Mouse (Mus musculus) frontal cortex, postnatal 14 days (tissue): ENCODE measurements around the gene Shank2.
A peak's percentile ranks its signal among the peaks of the same experiment; 100 is the strongest.

Experiments
- DNase-seq, 2 experiments: peaks; one replicate each; pipeline ENCODE4 v3.0.0; 2022; ENCODE audit warnings: low spot score in 2 of 2

The Shank2 gene

GRCm38 (mm10) chr7:144228683-144229082 is 227.0 kb downstream of the Shank2 start:
- no peak for DNase-seq

- no peak for DNase-seq
These were observed 227.7 kb downstream of the Shank2 start for GRCm38 (mm10) chr7:144229421-144229820.

DNA sequence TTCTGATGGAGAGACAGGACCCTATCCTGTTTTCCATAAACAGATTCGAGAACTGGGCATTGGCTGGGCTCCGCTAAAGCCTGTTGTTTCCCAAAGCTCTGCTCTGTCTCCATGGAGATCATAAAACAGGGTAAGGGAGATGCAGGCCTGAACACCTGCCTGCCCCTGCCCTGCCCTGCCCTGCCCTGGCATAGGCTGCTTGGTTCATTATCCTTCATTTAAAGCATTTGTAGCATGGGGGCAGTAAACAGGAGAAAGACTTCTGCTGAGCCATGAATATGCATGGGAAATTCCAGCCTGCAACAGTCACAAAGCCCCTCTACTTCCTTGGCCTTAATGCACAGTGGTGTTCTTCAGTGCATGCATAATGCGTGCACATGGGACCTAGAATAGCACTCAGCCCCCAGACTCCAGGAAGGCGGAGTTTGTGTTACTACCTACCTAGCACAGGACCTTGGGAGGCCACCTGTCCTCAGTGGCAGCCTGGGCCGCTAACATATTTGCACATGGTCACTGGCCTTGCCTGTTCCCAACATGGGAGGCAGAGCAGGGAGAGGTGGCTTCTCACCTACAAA is 230.5 kb downstream of the Shank2 start:
- no peak for DNase-seq

- no peak for DNase-seq
These were observed 231.8 kb downstream of the Shank2 start for GRCm38 (mm10) chr7:144233479-144233878.

DNA sequence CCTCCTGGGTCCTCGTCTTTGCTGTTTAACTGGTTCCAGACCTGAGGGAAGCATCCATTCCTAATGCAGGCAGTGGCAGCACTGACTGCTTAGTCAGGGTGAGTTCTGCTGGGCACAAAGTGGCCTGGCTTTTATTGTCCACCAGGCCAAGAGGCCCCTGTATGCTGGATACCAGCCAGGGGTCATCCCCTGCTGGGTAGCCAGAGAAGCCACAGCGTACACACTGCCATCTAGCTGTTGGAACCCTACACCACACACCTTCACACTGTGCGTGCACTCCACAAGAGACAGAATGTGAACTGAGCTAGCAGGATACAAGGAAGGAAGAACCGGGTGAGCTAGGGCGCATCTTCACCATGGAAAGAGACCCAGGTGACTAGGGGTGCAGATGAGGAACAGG is 233.1 kb downstream of the Shank2 start:
- no peak for DNase-seq

DNA sequence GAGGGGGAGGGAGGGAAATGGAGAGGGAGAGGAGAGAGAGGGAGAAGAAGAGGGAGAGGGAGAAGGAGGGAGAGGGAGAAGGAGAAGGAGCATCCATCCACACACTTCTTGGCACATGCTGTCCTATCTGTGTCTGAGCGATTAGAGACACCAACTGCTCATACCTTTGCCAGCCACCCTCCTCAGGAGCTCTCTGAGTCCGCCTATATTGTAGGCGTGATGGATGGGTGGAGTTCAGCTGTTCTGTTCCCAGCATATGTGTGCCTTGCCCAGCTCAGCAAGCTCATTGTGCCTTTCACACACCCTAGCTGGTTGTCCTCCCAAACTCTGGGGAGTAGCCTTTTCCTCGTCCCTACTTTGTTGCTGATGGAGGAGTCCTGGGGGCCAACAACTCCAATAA is 233.8 kb downstream of the Shank2 start:
- DNase-seq, result no peak

- DNase-seq, result peak; percentile 56 to 59
These were observed 235.1 kb downstream of the Shank2 start for GRCm38 (mm10) chr7:144236802-144237201.

- DNase-seq, result peak; percentile 41 to 57
These were observed 236.7 kb downstream of the Shank2 start for GRCm38 (mm10) chr7:144238409-144238808.

GRCm38 (mm10) chr7:144238992-144239391 is 237.3 kb downstream of the Shank2 start:
- no peak for DNase-seq

GRCm38 (mm10) chr7:144239571-144240370 is 238.0 kb downstream of the Shank2 start:
- DNase-seq, result no peak

DNA sequence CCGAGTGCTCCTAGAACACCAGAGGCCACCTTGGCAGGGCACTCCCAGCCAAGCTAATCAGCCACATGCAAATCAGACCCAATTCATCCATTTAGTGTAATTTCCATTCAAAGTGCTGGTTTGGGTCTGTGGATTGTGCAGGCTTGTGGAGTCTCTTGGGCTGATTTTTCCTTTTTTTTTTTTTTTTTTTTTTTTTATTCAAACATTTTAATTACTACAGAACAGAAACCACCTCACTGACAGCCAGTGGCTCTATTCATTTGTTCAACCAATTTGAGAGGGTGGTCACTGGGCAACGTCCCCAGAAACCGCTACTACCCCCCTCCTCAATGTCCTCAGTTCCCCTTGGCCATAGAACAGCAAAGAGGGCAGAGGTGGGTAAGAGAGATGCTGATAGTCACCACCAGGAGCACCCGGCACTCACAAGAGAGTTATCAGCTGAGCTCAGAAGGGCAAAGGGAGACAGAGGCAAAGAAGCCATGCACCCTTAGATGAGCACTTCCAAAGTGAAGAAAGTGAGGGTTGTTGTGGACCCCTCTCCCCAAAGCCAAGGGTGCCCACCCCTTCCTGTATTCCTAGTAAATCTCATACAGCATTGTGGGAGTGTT is 239.1 kb downstream of the Shank2 start:
- DNase-seq, result no peak

GRCm38 (mm10) chr7:144244203-144244602 is 242.5 kb downstream of the Shank2 start:
- DNase-seq, result no peak

DNA sequence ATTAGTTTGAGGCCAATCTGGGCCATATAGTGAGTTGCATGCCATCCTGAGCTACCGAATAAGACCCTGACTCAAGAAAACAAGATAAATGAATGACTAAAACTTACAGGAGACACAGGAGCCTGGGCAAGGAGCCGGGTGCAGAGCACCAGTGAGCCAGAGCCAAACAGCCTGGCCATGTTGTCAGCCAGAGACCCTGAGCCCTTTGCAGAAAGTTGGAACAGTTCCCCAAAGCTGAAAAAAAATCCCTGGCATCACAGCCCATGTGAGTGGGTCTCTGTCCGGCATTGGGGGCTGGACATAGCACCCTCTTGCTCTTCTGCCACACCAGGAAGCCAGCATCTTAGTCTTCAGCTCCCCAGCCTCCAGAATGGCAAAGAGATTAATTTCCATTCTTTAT is 244.5 kb downstream of the Shank2 start:
- DNase-seq, result no peak

DNA sequence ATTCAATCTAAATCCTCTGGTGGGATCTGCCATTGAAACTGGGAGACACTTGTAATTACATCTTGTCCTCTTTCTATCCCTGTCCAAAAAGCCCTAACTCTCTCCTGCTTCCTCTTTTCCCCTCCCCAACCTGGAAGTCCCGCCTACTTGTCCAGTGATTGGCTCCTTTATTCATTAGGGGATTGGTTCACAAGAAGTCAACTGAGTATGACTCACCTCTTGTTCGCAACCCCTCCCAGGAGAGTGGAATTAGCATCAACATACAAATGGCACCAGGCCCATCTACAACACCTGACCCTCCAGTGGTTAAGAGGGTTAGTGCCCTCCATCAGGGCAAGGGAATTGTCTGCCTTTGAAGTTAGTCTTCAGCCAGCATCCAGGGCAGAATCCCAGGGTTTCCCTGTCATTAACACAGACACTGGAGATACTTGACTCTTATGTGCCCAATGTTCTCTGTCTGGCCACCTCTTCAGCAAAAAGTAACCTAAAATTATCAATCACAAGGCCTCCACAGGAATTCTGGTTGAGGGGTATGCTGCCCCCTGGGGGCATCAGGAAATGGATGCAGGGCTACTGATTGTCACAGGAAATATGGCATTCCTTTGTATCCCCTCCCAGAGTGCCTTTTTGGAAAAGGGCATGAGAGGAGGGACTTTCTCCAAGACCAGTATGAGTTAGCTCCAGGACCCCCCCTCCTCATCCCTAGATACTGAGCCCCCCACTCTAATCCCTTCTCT is 247.1 kb downstream of the Shank2 start:
- DNase-seq, result no peak

DNA sequence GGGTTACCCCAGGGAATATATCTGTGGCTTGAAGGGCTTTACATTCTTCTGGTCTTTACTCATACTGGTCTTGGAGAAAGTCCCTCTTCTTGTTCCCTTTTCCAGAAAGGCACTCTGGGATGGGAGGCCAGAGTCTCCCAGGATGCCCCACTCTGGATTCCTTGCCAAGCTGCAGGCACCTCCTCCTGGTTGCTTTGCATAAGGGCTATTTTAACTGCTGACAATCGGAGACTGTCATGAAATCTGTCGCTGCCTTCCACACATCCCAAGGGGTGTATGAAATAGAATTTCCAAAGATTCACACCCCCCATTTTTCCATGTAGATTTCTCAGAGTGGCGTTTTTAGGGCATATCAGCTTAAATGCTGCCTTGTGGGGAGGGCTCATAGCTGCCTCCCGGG is 249.1 kb downstream of the Shank2 start:
- DNase-seq, result peak in 1 of 2 experiments; percentile 49

DNA sequence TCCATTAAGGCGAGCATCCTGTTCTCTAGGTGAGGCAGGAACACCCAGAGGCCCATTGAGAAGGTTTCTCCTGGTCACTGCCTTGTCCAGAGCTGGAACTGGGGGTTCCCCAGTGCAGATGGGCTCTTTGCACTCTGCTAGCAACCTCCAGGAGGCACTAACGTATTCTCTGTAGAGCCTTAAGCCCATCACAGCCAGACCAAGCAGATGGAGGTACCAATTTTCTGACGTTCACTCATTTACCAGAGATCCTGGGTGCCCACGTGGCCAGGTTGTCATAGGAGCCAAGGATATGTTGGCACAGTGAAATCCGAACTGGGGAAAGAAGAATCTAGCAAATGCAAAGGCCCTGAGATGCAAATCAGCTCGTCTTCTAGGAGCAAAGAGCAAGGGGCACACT is 249.5 kb downstream of the Shank2 start:
- no peak for DNase-seq

DNA sequence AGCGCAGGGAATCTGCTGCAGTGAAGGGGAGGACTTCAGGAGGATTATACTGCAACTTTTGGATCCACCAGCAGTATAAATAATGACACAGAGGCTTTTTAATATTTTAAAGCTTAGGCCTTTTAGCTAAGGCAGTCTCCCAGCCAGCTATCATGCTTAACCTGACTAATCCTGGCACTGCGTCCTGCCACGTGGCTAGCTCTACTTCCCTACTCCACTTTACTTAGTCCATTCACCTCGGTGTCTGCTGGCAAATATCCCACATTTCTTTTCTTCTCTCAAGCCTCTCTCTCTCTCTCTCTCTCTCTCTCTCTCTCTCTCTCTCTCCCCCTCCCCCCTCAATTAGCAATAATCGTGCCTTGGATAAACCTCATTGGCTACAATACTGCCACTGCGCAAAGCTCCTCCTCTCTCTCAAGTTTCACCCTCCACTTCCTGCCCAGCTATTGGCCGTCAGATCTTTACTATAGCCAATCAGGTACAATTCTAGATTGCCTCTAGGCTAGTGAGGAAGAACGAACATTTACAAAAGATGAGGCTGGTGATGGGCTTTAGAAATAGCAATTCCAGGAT is 253.0 kb downstream of the Shank2 start:
- DNase-seq, result no peak

DNA sequence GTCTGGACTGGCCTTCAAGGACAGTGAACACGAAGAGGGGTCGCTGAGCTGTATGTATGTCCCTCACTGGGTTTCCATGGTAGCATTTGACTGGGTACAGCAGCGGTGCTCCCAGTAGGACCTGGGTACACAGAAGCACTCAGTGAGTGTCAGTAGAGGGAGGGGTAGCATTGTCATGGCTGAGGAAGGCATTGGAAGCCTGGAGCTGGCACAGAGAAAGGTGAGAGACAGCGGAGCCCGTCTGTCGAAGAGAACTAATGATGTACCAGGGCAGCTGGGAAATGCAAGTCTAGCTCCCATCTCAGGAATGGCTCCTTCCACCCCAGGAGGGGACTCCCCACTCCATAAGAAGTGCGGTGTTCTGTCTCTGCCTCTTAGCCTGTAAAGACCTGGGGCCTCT is 256.1 kb downstream of the Shank2 start:
- DNase-seq, result no peak

GRCm38 (mm10) chr7:144258332-144258731 is 256.6 kb downstream of the Shank2 start:
- DNase-seq, result no peak

GRCm38 (mm10) chr7:144262666-144263065 is 260.9 kb downstream of the Shank2 start:
- DNase-seq, result no peak

GRCm38 (mm10) chr7:144266745-144267144 is 265.0 kb downstream of the Shank2 start:
- no peak for DNase-seq

DNA sequence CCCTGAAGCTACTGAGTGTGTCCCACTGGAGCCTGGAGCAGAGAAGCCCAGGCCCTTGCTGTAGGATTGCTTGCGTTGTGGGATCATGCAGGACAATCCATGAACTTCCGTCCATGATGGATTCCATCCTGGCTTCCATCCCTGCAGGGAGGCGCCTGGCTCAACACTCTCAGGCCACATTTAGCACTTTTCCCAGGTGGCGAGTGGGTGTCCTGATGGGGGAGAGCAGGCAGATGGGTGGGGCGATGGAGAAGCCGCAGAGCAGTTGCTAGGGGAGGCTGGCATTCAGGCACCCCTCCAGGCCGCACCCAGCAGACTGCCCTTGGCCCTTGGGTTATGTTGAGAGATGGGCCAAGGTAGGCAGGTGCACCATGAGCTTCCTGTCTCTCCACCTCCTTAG is 266.6 kb downstream of the Shank2 start:
- peak in 1 of 2 experiments; percentile 33 for DNase-seq
